Mouse (Mus musculus) ES-Bruce4 (cell line): ENCODE results near the gene Hrh1.

Experiments
- CTCF ChIP-seq: IDR thresholded peaks from one replicate; pipeline ENCODE4 v1.8.1; 2011; ENCODE audit warnings: low read depth, low read length
- EP300 ChIP-seq: IDR thresholded peaks from 2 replicates; pipeline ENCODE4 v1.6.1; 2011; ENCODE audit warnings: low read depth, low read length; ENCODE audit not compliant: insufficient read depth
- POLR2A ChIP-seq: IDR thresholded peaks from one replicate; pipeline ENCODE4 v1.8.1; 2011; ENCODE audit warnings: low read length; ENCODE audit not compliant: insufficient read depth

DNA sequence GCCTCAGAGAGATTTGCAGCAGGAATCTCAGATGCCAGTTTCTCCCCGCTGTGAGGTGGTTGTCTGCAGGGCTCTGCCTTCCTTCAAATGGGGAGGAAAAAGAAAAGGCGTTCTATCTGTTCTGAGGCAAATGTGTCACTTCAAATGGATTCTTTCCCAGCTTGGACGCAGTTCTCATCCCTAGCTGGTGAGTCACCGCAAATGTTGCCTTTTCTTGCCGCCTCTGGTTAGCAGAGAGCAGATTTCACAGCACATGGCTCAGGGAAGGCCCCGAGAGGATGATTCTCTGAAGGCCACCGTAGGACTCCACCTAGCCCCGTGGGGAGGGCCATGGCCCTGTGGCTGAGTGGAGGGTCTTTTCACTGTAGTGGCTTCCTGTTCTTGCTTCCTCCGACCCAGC lies 51.2 kb downstream of the Hrh1 start:
- TF ChIP-seq EP300, result no peak
- no peak for TF ChIP-seq POLR2A
- no peak for TF ChIP-seq CTCF
